Mouse (Mus musculus) intestine, embryonic 14.5 days (tissue): Measurements from ENCODE around the gene Tpgs1. TPM values are rescaled to one million over a fixed set of nuclear protein-coding genes. Genes with fewer than 3 reads are reported as not detected.

Experiments
- ATAC-seq: fragments of 200-750 bp; cut with Nextera tagmentation; replicated peaks from 2 replicates; pipeline ENCODE4 v1.8.0; 2017; ENCODE audit warnings: low read depth, moderate number of reproducible peaks, moderate TSS enrichment, moderate library complexity; ENCODE audit not compliant: low FRiP score, low TSS enrichment
- DNase-seq: peaks from one replicate; pipeline ENCODE4 v3.0.0-alpha.2; 2018; ENCODE audit warnings: low spot score
- H3K27ac ChIP-seq: fragments of 300-500 bp; sonication (generic); 2 replicates; pipeline ENCODE4 v1.5.1; 2014; ENCODE audit warnings: low read depth, mild to moderate bottlenecking, control low read depth
- H3K27me3 ChIP-seq: fragments of 300-500 bp; sonication (generic); replicated peaks from 2 replicates; pipeline ENCODE4 v1.6.1; 2014; ENCODE audit warnings: low read length, control low read depth; ENCODE audit not compliant: control insufficient read depth, insufficient read depth
- H3K36me3 ChIP-seq: fragments of 300-500 bp; sonication (generic); 2 replicates; pipeline ENCODE4 v1.6.1; 2014; ENCODE audit warnings: low read length, control low read depth; ENCODE audit not compliant: control insufficient read depth, insufficient read depth
- H3K4me1 ChIP-seq: fragments of 300-500 bp; sonication (generic); replicated peaks from 2 replicates; pipeline ENCODE4 v1.6.1; 2014; ENCODE audit warnings: low read length, control low read depth, mixed read lengths; ENCODE audit not compliant: control insufficient read depth, insufficient read depth
- H3K4me2 ChIP-seq: fragments of 300-500 bp; sonication (generic); 2 replicates; pipeline ENCODE4 v1.6.1; 2014; ENCODE audit warnings: low read length
- H3K4me3 ChIP-seq: fragments of 300-500 bp; sonication (generic); 2 replicates; pipeline ENCODE4 v1.5.1; 2014; ENCODE audit warnings: low read depth, low read length, control low read depth, mixed read lengths
- H3K9ac ChIP-seq: fragments of 300-500 bp; sonication (generic); 2 replicates; pipeline ENCODE4 v1.6.1; 2014; ENCODE audit warnings: mild to moderate bottlenecking, low read length
- H3K9me3 ChIP-seq: fragments of 300-500 bp; sonication (generic); 2 replicates; pipeline ENCODE4 v1.6.1; 2016; ENCODE audit warnings: low read length, control low read depth; ENCODE audit not compliant: control insufficient read depth
- WGBS: fragments of 180-500 bp; shearing (Covaris S2); extraction: QIAGEN DNeasy Blood & Tissue Kit; methylation state at CpG from one replicate; pipeline ENCODE4 v1.1.7; 2014; 5-methylcytosine and 5-hydroxymethylcytosine counted together
- polyA plus RNA-seq: library from polyadenylated mRNA; unstranded; fragments of >200 nt; fragmentation: Nextera tagmentation; extraction: Ambion mirVana; gene quantifications from 2 replicates; pipeline ENCODE4 v1.2.1, GENCODE M21; 2014

Gene Tpgs1
- 80.1 and 81.2 TPM in 2 replicates for polyA plus RNA-seq

DNA sequence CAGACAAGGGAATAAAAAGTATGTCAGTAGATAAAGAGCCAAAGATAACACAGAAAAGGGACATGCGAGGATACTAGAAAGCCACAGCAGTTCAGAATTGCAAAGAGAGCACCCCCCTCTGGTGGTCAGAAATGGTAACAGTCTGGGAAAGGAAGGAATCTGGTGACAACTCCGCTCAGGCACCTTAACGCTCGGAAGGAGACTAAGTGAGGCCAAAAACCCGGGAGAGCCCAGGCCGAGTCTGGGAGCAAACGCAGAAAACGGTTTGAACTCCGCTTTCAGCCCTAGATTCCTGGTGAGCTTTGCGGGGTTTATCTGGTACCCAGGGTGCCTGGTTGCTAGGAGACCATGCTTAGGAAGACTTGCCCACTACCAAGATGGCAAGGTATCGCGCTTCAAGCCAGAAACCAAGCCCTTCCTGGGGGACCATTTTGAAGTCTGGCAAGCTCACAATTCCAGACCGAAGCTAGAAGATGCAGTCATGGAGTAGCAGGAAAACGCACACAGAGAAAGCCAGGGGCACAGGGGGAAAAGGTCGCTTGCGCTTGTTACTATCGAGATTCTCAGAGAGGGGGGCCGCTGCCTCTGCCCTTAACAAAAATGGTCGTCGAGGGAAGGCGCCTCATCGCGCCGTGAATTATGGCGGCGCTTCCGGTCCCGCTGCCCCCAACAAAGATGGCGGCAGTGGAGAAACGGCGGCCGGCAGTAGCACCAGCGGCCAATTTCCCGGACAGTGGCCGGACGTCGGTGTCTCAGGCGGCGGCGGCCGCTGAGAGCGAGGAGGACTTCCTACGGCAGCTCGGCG, at the start of gene Tpgs1:
TSS of gene Tpgs1 (plus strand) at position 599 of the 805 bp plus-strand sequence.
- Histone ChIP-seq H3K27me3 (no peaks in the 10 kb centered on the region), H3K4me3 (peak within 1 kb of the TSS; percentile 77), H3K27ac (peak within 1 kb of the TSS; percentile 90), H3K4me1 (peaks cover 11% of the 10 kb centered on the region), H3K4me2 (peak within 1 kb of the TSS; percentile 82), H3K9me3 (no peaks in the 10 kb centered on the region), H3K36me3 (peaks cover 5% of the 10 kb centered on the region), H3K9ac (peak within 1 kb of the TSS; percentile 78)
- under 1% methylated on average over 45 of the region's 45 CpGs for WGBS
- peak; percentile 67 for ATAC-seq
- DNase-seq = peak; percentile 99

DNA sequence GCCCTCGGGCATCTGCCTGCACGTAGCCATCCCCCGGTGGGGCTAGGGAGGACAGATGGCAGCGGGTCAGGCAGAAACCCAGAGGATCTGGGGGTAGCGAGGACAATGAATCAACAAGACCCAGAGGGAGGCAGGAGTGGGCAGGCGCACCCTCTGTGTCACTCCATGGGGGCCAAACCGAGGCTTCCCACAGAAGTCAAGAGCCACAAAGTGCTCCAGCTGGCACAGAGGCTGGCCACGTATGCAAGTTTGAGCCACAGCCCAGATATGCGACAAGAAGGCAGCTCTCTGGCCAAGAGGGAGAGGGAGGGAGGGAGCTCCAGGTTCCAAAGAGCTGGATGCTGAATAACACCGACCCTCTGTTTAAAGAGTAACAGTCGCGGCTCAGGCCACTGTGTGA, 45.2 kb upstream of the Tpgs1 start:
- ATAC-seq = no peak
- no peak for DNase-seq
- no peak overlapping the region for H3K4me3 ChIP-seq
- no peaks in the 10 kb centered on the region for H3K4me1 ChIP-seq
- H3K27ac ChIP-seq = no peak overlapping the region
- no peaks in the 10 kb centered on the region for H3K9me3 ChIP-seq
- H3K4me2 ChIP-seq = no peak overlapping the region
- 80% methylated on average over 12 of the region's 12 CpGs for WGBS
- H3K9ac ChIP-seq = no peak overlapping the region
- H3K27me3 ChIP-seq = no peaks in the 10 kb centered on the region
- H3K36me3 ChIP-seq = no peaks in the 10 kb centered on the region

DNA sequence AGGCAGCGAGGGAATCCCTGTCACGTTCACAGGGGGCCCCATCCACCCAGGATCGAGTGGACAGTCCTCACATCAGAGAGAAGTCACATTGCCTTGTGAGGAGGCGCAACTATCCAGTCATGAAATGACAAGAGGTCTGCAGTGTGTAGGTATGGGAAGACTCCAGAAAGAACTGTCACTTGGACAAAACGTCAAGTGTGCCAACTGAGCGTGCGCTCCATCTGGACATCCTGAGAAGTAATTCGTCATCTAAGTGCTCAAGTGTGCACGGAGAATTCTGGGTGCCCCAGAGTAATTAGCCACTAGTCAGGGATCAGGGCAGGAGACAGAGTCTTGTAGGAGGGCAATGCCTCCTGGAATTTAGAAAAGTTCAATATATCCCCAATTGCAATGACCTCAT, 43.8 kb upstream of the Tpgs1 start:
- 78% methylated on average over 9 of the region's 9 CpGs for WGBS
- Histone ChIP-seq H3K4me1 (no peaks in the 10 kb centered on the region), H3K27me3 (no peaks in the 10 kb centered on the region), H3K4me2 (no peak overlapping the region), H3K9ac (no peak overlapping the region), H3K9me3 (no peaks in the 10 kb centered on the region), H3K4me3 (no peak overlapping the region), H3K27ac (no peak overlapping the region), H3K36me3 (no peaks in the 10 kb centered on the region)
- DNase-seq = no peak
- no peak for ATAC-seq

DNA sequence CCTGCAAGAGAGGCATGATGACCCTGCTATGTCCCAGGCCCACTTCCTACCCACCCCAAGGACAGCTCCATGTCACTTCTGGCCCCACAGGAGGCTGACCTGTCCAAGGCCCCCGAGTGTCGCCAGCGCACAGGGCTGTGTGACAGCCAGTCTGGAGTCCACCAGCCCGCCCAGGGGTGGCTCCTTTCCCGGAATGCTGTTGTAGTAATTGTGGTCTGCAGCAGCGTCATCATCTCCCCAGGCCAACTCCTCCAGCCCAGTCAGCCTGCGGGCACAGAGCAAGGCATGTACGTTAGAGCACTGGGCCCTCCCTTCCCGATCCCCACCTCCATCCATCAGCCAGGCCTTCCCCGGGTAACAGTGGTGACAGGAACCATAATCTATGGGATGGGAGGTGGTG, 43.0 kb upstream of the Tpgs1 start:
- WGBS = 80% methylated on average over 10 of the region's 10 CpGs
- Histone ChIP-seq H3K4me3 (no peak overlapping the region), H3K4me1 (no peaks in the 10 kb centered on the region), H3K36me3 (no peaks in the 10 kb centered on the region), H3K27me3 (no peaks in the 10 kb centered on the region), H3K9ac (no peak overlapping the region), H3K27ac (no peak overlapping the region), H3K4me2 (no peak overlapping the region), H3K9me3 (no peaks in the 10 kb centered on the region)
- DNase-seq = no peak
- ATAC-seq = no peak

DNA sequence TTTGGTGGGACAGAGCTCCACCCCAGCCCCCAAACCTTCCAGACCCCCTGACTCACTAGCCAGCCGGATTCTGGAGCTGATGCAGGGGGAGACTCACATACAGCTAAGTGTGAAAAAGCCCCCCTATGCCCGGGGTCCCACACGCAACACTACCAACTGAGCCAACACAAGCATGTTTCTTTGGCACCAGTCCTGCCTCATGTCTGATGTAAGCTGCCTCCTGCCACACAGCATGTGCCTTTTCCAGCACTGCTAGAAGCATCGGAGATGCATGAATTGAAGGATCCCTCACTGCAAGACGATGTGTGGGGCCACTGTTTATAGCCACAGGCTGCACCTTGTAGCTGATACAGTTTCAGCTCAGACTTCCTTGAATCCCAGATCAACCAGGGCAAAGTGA, 40.8 kb upstream of the Tpgs1 start:
- Histone ChIP-seq H3K4me3 (no peak overlapping the region), H3K4me2 (no peak overlapping the region), H3K27ac (no peak overlapping the region), H3K36me3 (no peaks in the 10 kb centered on the region), H3K9ac (no peak overlapping the region), H3K27me3 (no peaks in the 10 kb centered on the region), H3K9me3 (no peaks in the 10 kb centered on the region), H3K4me1 (no peaks in the 10 kb centered on the region)
- WGBS = 87% methylated on average over 5 of the region's 5 CpGs
- ATAC-seq (no peak), DNase-seq (no peak)

DNA sequence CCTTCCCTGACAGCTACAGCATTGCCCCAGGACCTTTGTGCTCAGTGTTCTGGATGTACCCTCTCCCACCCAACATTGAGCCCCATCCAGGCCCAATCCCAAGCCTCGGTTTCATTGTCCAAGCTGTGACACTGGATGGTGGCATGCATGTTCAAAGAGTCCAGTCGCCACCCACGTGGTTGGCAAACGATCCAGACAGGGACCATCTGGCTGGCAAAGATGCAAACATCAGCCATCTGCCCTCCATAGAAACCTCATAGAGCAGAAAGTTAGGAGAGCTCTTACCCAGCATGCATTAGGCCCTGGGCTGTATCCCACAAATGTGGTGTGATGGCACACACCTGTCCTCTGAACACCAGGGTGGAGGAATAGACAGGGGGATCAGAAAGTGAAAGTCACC, 37.7 kb upstream of the Tpgs1 start:
- ATAC-seq (no peak), DNase-seq (no peak)
- Histone ChIP-seq H3K27me3 (no peaks in the 10 kb centered on the region), H3K36me3 (no peaks in the 10 kb centered on the region), H3K4me3 (no peak overlapping the region), H3K4me1 (no peaks in the 10 kb centered on the region), H3K9ac (no peak overlapping the region), H3K27ac (no peak overlapping the region), H3K4me2 (no peak overlapping the region), H3K9me3 (no peaks in the 10 kb centered on the region)
- 80% methylated on average over 4 of the region's 4 CpGs for WGBS

DNA sequence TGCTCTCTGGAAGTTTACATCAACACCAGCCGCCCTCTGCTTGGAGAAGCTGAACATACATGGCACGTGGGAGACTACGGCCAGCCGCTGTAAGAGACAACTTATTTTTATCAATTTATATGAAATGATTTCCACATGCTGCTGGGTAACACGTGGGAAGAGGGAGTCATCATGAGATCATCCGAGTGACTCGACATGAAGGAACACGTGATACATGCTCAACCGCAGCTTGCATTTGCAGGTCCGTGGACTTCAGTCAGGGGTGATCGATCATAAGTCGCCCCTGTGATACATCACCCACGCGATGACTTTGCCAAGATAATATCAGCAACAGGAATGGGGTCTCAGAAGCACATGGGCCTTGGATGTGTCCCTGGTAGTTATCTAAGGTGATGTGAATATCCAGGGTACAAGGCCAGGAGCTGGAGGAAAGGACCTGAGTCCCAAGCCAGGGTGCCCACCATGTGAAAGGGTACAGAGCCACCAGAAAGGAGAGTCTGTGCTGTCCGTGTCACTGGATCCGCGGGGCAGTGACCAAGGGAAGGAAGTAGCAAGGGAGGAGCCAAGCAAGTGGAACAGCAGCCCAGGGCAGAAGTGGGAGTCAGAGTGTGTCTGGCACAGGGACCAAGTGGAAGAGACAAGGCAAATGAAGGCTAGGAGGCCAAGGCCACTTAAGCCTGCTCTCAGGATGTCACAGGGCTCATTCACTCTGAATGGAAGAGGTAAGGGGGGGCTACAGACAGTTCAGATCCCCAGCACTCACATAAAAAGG, 36.0 kb upstream of the Tpgs1 start:
- H3K4me3 ChIP-seq = no peak overlapping the region
- no peaks in the 10 kb centered on the region for H3K9me3 ChIP-seq
- no peaks in the 10 kb centered on the region for H3K36me3 ChIP-seq
- H3K27ac ChIP-seq = no peak overlapping the region
- no peaks in the 10 kb centered on the region for H3K27me3 ChIP-seq
- H3K9ac ChIP-seq = no peak overlapping the region
- H3K4me1 ChIP-seq = peaks cover 3% of the 10 kb centered on the region
- 81% methylated on average over 17 of the region's 17 CpGs for WGBS
- no peak overlapping the region for H3K4me2 ChIP-seq
- ATAC-seq (no peak), DNase-seq (no peak)

DNA sequence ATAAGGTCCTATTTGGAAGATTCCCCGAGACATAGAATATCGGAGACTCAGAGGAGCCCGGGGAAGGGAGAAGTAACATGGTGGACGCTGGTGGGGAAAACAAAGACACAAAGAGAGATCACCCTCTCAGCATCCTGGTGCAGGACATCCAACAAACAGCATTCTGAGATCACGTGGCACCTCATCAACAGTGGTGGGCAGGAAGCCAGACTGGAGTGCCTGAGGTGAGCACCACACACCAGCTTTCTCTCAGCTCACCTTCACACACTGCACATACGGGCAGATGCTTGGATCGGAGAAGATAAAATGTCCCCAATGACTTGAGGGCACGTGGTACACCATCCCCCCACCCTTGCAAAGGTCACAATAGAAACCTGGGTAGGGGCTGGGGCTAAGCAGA, 32.9 kb upstream of the Tpgs1 start:
- DNase-seq (no peak), ATAC-seq (no peak)
- no peak overlapping the region for H3K27ac ChIP-seq
- H3K36me3 ChIP-seq = no peaks in the 10 kb centered on the region
- 82% methylated on average over 8 of the region's 8 CpGs for WGBS
- H3K4me3 ChIP-seq = no peak overlapping the region
- H3K4me2 ChIP-seq = no peak overlapping the region
- no peaks in the 10 kb centered on the region for H3K9me3 ChIP-seq
- peaks cover 12% of the 10 kb centered on the region for H3K4me1 ChIP-seq
- H3K27me3 ChIP-seq = no peaks in the 10 kb centered on the region
- H3K9ac ChIP-seq = no peak overlapping the region
